Mouse (Mus musculus) liver, embryonic 14.5 days (tissue): ENCODE data around the gene Ccnl1. TPM values are rescaled to one million over a fixed set of nuclear protein-coding genes. Genes with fewer than 3 reads are reported as not detected.

ENCODE experiments used
- ATAC-seq: fragments of 200-750 bp; cut with Nextera tagmentation; 2 replicates; pipeline ENCODE4 v1.8.0; 2017; ENCODE audit warnings: moderate number of reproducible peaks, mild to moderate bottlenecking, moderate library complexity; ENCODE audit not compliant: insufficient read depth
- DNase-seq, 3 experiments: peaks; one replicate each; pipeline ENCODE4 v3.0.0-alpha.2; 2012 to 2013; ENCODE audit warnings: low read depth in 3 of 3, low spot score in 3 of 3
- H3K27ac ChIP-seq: fragments of 300-500 bp; sonication (generic); 2 replicates; pipeline ENCODE4 v1.5.1; 2014; ENCODE audit warnings: moderate library complexity, mild to moderate bottlenecking, control low read depth, inconsistent platforms
- H3K27me3 ChIP-seq: fragments of 300-500 bp; sonication (generic); 2 replicates; pipeline ENCODE4 v1.6.1; 2014; ENCODE audit warnings: mild to moderate bottlenecking, low read length, moderate library complexity; ENCODE audit not compliant: control insufficient read depth, insufficient read depth
- H3K36me3 ChIP-seq: fragments of 300-500 bp; sonication (generic); replicated peaks from 2 replicates; pipeline ENCODE4 v1.6.1; 2014; ENCODE audit warnings: low read depth; ENCODE audit not compliant: control insufficient read depth, insufficient read depth
- H3K4me1 ChIP-seq, 2 experiments: fragments of 200-500 bp in 1 of 2; fragments of 300-500 bp in 1 of 2; sonication (generic) in 1 of 2; replicated peaks; 2 replicates each; pipeline ENCODE4 v1.6.1; 2012 to 2014; ENCODE audit warnings: antibody characterized with exemption in 1 of 2, inconsistent platforms in 1 of 2, low read length in 1 of 2; ENCODE audit not compliant: control insufficient read depth in 2 of 2, insufficient read depth in 2 of 2
- H3K4me2 ChIP-seq: fragments of 300-500 bp; sonication (generic); 2 replicates; pipeline ENCODE4 v1.6.1; 2014; ENCODE audit warnings: low read depth, mild to moderate bottlenecking, control low read depth, moderate library complexity
- H3K4me3 ChIP-seq, 2 experiments: fragments of 200-500 bp in 1 of 2; fragments of 300-500 bp in 1 of 2; sonication (generic) in 1 of 2; 2 replicates each; pipeline ENCODE4 v1.5.1; 2012 to 2014; ENCODE audit warnings: low read depth in 2 of 2, low read length in 2 of 2, mild to moderate bottlenecking in 2 of 2, control low read depth in 1 of 2, inconsistent platforms in 1 of 2, moderate library complexity in 1 of 2; ENCODE audit not compliant: insufficient read depth in 1 of 2
- H3K9ac ChIP-seq: fragments of 300-500 bp; sonication (generic); replicated peaks from 2 replicates; pipeline ENCODE4 v1.6.1; 2014; ENCODE audit warnings: mild to moderate bottlenecking, control low read depth, moderate library complexity
- H3K9me3 ChIP-seq: fragments of 300-500 bp; sonication (generic); 2 replicates; pipeline ENCODE4 v1.6.1; 2016; ENCODE audit warnings: low read length, mixed read lengths; ENCODE audit not compliant: control insufficient read depth
- CTCF ChIP-seq: IDR thresholded peaks from 2 replicates; pipeline ENCODE4 v1.5.1; 2016; ENCODE audit warnings: antibody characterized with exemption, low read depth, control low read depth
- EP300 ChIP-seq: IDR thresholded peaks from 2 replicates; pipeline ENCODE4 v1.6.1; 2016; ENCODE audit warnings: antibody characterized with exemption, low read depth
- WGBS: fragments of 180-500 bp; shearing (Covaris S2); extraction: QIAGEN DNeasy Blood & Tissue Kit; methylation state at CpG from one replicate; pipeline ENCODE4 v1.1.7; 2014; ENCODE audit not compliant: insufficient replicate concordance; 5-methylcytosine and 5-hydroxymethylcytosine counted together
- polyA plus RNA-seq, 2 experiments: library from polyadenylated mRNA; depleted of rRNA in 1 of 2; stranded (reverse) in 1 of 2; unstranded in 1 of 2; fragments of >200 nt; fragmentation: Nextera tagmentation in 1 of 2; extraction: Ambion mirVana in 1 of 2; gene quantifications; 2 replicates each; pipeline versions ENCODE4 v1.2.1 to v1.2.3; 2012 to 2014

Ccnl1 gene
- polyA plus RNA-seq (2012; rRNA removed), result 29.9 and 45.9 TPM in 2 replicates
- polyA plus RNA-seq (2014; fragmentation: Nextera tagmentation; extraction: Ambion mirVana), result 41.6 and 44.2 TPM in 2 replicates

DNA sequence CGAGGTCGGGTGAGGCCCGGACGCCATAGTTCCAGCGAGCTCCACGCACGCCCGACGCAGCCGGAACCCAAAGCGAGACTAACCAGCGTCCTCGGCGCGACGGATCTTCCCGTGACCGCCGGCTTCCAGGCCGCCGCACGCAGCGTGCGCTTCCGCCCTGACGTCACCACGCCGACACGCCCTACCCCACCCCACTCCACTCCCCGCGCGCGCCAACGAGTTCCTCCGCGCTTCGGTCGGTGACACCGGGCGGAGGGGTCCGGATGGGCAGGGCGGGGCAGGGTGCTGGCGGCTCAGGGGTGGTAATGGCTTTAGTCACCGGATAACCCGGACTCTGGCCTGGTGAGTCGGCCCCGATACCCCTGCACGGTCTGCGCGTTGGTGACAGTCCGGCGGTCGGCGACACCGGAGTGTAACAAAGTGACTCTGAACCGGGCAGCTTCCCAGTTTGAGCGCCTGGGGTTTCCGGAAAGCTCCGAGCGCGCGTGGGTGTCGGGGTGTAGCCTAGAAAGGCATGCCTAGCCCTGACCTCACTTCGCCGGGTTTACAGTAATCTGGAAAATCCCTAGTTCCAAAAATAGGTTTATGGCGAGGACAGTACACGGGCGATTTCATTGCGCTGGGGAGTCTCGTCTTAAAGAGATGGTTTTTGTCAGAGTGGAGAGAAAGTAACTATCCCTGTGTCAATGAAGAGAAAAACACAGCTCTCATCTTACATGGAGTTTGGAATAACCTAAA, at the start of gene Ccnl1:
Ccnl1 (minus strand) TSS at position 148 of the 738 bp plus-strand sequence.
- H3K9ac ChIP-seq, result peak within 1 kb of the TSS; percentile 100
- DNase-seq (peak; percentile 82 to 86 (median 86)), ATAC-seq (peak; percentile 91)
- TF ChIP-seq EP300, result no peak
- TF ChIP-seq CTCF, result no peak
- peak within 1 kb of the TSS; percentile 96 for H3K4me2 ChIP-seq
- under 1% methylated on average over 68 of the region's 70 CpGs for WGBS
- H3K4me1 ChIP-seq, result peaks cover 53 to 55% of the 10 kb centered on the region in 2 experiments
- peak within 1 kb of the TSS; percentile 90 to 96 for H3K4me3 ChIP-seq
- H3K9me3 ChIP-seq, result no peaks in the 10 kb centered on the region
- H3K27ac ChIP-seq, result peak within 1 kb of the TSS; percentile 96
- H3K27me3 ChIP-seq, result no peaks in the 10 kb centered on the region
- peaks cover 31% of the 10 kb centered on the region for H3K36me3 ChIP-seq

DNA sequence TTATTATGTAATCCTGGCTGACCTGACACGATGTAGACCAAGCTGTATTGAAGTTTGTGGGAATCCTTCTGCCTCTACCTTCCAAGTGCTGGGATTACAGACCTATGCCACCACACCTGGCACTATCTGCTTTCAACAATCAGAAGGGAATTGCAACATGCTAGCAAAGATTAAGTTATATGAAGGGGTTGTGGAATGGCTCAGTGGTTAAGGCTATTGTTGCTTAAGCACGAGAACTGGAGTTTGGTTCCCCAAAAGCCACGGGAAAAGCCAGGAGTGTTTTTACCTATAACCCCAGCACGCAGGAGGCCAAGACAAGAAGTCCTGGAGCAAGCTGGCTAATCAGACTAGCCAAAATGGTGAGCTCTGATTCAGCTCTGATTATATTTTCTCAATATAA, 46.9 kb upstream of the Ccnl1 start:
- Histone ChIP-seq H3K4me2 (no peak overlapping the region), H3K9me3 (no peaks in the 10 kb centered on the region), H3K27me3 (no peaks in the 10 kb centered on the region), H3K27ac (no peak overlapping the region), H3K4me1 (no peaks in the 10 kb centered on the region), H3K9ac (no peak overlapping the region), H3K4me3 (no peak overlapping the region), H3K36me3 (no peaks in the 10 kb centered on the region)
- TF ChIP-seq CTCF (no peak), EP300 (no peak)
- ATAC-seq, result no peak
- no peak for DNase-seq
- 56% methylated on average over 4 of the region's 4 CpGs for WGBS

DNA sequence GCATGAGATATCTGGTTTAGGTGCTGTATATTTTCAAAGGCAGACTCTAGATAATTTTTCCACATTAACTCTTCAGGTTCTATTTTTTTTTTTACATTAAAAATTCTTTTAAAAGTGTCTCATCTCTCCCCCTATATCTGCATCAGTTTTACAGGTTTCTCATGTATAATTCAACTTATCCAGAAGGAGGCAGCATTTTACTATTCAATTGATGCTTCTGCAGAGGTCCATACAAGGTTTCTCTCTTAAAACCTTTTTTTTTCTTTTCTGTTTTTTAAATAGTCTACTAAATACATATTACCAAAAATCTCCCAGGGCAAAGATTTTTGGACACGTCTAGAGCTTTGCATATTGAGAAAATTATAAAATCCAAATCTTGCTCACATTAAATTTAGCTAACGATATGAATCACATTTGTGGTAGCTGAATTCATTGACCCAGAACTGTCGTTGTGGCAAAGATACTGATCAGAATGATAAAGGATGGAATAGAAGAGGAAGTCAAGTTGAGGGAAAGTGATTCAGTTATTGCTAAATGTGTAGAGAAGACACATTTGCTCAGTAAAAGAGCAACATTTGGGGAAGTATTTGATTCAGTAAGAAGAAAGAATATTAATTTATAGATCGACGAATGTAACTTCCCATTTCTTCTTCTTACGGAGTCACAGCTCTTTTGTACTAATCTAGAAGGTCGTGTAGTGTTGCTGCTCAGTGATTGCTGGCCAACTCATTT, 46.3 kb upstream of the Ccnl1 start:
- H3K9ac ChIP-seq, result no peak overlapping the region
- 33% methylated on average over 7 of the region's 7 CpGs for WGBS
- H3K4me1 ChIP-seq, result no peaks in the 10 kb centered on the region
- H3K36me3 ChIP-seq, result no peaks in the 10 kb centered on the region
- no peak overlapping the region for H3K4me3 ChIP-seq
- no peaks in the 10 kb centered on the region for H3K9me3 ChIP-seq
- no peak for ATAC-seq
- no peak overlapping the region for H3K27ac ChIP-seq
- no peak overlapping the region for H3K4me2 ChIP-seq
- DNase-seq, result no peak
- TF ChIP-seq EP300 (no peak), CTCF (no peak)
- H3K27me3 ChIP-seq, result no peaks in the 10 kb centered on the region

DNA sequence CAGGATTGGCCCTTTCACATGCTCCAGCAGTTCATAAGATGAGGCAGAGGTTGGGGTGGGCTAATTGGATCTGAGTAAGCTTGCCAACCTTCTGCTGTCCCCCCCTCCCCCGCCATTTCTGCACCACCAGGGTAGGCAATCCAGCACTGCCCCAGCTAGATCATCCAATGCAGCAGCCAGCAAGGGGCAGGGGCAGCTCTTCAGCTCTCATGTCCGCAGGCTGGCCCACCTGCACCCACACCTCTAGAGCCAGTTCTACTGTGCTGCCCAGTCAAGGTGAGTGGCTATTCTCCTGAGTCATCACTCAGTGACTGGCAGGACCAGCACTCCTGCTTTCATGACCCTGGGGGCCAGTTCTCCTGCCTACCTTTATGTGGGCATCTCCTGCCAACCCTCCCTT, 42.4 kb upstream of the Ccnl1 start:
- Histone ChIP-seq H3K27me3 (no peaks in the 10 kb centered on the region), H3K4me1 (no peaks in the 10 kb centered on the region; a peak in 1 of 4 replicates), H3K4me3 (no peak overlapping the region), H3K27ac (no peak overlapping the region), H3K4me2 (no peak overlapping the region), H3K9me3 (no peaks in the 10 kb centered on the region), H3K9ac (no peak overlapping the region), H3K36me3 (no peaks in the 10 kb centered on the region)
- 64% methylated on average over 2 of the region's 2 CpGs for WGBS
- no peak for TF ChIP-seq EP300
- no peak for TF ChIP-seq CTCF
- ATAC-seq (no peak), DNase-seq (no peak)

DNA sequence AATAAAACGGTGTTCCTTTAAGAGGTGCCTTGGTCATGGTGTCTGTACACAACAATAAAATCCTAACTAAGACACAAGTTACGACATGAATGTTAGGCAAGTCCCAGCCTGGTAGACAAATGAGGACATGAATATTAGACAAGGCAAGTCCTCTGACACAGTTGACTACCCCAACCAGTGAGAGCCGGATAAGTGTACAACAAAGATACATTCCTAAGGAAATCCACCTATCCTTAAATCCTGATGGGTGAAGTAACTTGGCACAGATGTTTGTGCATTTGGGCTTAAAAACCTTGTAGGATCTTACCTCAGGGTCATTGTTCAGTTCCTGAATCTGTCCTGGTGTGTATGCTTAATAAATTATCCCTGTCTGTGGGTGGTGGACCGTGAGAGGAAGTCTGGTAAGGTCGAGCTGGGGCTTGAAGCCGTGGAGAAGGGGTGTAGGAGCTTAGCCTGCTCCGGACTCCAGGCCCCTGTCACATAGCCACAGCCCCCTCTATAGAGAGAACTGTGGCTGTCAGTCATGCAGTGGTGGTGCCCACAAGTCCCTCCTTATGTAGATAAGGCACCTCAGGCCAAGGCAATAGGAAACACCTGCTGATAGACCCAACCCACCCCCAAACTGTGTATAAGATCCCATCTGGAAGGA, 39.4 kb upstream of the Ccnl1 start:
- Histone ChIP-seq H3K9ac (no peak overlapping the region), H3K27ac (no peak overlapping the region), H3K4me2 (no peak overlapping the region), H3K36me3 (no peaks in the 10 kb centered on the region), H3K27me3 (no peaks in the 10 kb centered on the region), H3K4me3 (no peak overlapping the region), H3K9me3 (no peaks in the 10 kb centered on the region), H3K4me1 (peaks cover 0 to 6% of the 10 kb centered on the region in 2 experiments; a peak in 1 of 4 replicates)
- ATAC-seq, result no peak
- TF ChIP-seq EP300 (no peak), CTCF (no peak)
- no peak for DNase-seq
- 34% methylated on average over 7 of the region's 7 CpGs for WGBS
